Mouse (Mus musculus) small intestine, adult 2 months (tissue): Measurements from ENCODE around the gene Mfsd6.

Source experiments
- CTCF ChIP-seq: fragments of 200-500 bp; IDR thresholded peaks from 2 replicates; pipeline ENCODE4 v1.5.1; 2012; ENCODE audit warnings: low read depth, mild to moderate bottlenecking, control low read depth, inconsistent platforms, low read length, moderate library complexity, mixed read lengths; ENCODE audit not compliant: insufficient replicate concordance, insufficient read length; ENCODE audit errors: extremely low read depth
- POLR2A ChIP-seq: fragments of 200-500 bp; IDR thresholded peaks from 2 replicates; pipeline ENCODE4 v1.6.1; 2012; ENCODE audit warnings: low read depth, mild to moderate bottlenecking, control low read depth, inconsistent platforms, low read length, moderate library complexity

GRCm38 (mm10) chr1:52638101-52638500 lies 89.2 kb downstream of the Mfsd6 start:
- TF ChIP-seq POLR2A (no peak), CTCF (no peak)
